Mouse (Mus musculus) embryonic fibroblast, embryonic 13.5 days (primary cell): ENCODE measurements around the gene Aff3.
"Not testable (repeated sequence)": the region's sequence is repeated elsewhere in the genome, so short reads cannot be mapped to it uniquely, and the experiment has no call there.

Source experiments
- CTCF ChIP-seq: IDR thresholded peaks from 2 replicates; pipeline ENCODE4 v1.5.1; 2011; ENCODE audit warnings: mild to moderate bottlenecking, control low read depth, low read length, moderate library complexity, borderline replicate concordance; ENCODE audit not compliant: insufficient read depth
- POLR2A ChIP-seq: IDR thresholded peaks from 2 replicates; pipeline ENCODE4 v1.6.1; 2011; ENCODE audit warnings: low read depth, mild to moderate bottlenecking, control low read depth, low read length, moderate library complexity

DNA sequence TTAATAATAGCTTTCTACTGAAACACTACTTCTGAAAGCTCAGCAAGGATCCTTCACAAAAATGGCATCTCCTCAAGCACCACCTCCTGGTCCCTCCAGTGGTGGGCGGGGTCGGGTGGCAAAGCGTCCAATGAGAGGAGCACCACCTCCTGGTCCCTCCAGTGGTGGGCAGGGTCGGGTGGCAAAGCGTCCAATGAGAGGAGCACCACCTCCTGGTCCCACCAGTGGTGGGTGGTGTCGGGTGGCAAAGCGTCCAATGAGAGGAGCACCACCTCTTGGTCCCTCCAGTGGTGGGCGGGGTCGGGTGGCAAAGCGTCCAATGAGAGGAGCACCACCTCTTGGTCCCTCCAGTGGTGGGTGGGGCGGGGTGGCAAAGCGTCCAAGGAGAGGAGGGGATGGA, 234.4 kb downstream of the Aff3 start:
- not testable (repeated sequence) for TF ChIP-seq CTCF, POLR2A
